Mouse (Mus musculus) gastrocnemius, postnatal 10 days (tissue): ENCODE data around the gene Arpp19. TPM values are rescaled to one million over a fixed set of nuclear protein-coding genes. Genes with fewer than 3 reads are reported as not detected.

Experiments
- DNase-seq: peaks from one replicate; pipeline ENCODE4 v3.0.0; 2021; ENCODE audit warnings: mixed read lengths
- total RNA-seq, 2 experiments: library from RNA; stranded (reverse); gene quantifications; 2 replicates each; pipeline ENCODE4 v1.2.3; 2021

Arpp19 gene
- total RNA-seq, 2 experiments from 2014 or later = 147 to 150 TPM

- no peak for DNase-seq
These were observed 62.9 kb downstream of the Arpp19 start for GRCm38 (mm10) chr9:75100157-75100781.

GRCm38 (mm10) chr9:75102131-75102530, 64.7 kb downstream of the Arpp19 start:
- DNase-seq = no peak

Other genes starting within 250 kb of the Arpp19 start
- gene Onecut1, start 175.7 kb upstream of the Arpp19 start, total RNA-seq = not detected
- 10 to 100 TPM; 28.4 to 31.3 TPM for gene Fam214a, start 84.7 kb upstream of the Arpp19 start, total RNA-seq
- gene Myo5a, start 33.4 kb downstream of the Arpp19 start, total RNA-seq = 10 to 100 TPM; 18.5 to 27.8 TPM
- 10 to 100 TPM in 1 of 2 experiments, 1 to 10 TPM in 1; 9.2 to 11.9 TPM for gene Myo5c, start 194.4 kb downstream of the Arpp19 start, total RNA-seq